8 mouse cellular contexts compared by ENCODE assay signal in the genomic region with DNA sequence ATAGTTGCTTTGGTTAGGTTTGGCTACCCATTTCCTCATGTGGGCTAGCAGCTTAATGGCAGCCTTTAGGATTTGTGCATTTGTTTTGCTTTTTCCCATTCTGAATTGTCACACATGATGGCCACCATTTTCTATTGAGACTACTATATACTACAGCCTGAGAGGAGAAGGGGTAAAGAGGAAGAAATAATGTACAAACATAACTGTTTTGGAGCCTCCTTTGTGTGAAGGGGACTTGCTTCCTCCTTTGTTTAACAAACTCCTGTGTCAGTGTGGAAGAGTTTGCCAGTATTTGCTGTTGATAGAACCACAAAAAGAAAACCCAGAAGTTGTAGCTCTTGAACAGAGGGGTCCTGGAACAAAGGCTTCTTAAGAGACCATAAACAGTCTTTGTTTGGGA. TPM values are rescaled to one million over a fixed set of nuclear protein-coding genes. Genes with fewer than 3 reads are reported as not detected.
DNase-seq lines count a peak whose midpoint lies in the region; ATAC-seq and TF ChIP-seq lines count a peak whose summit lies in the region.
"Had no signal": no experiment of that assay in that cellular context is flagged by ENCODE, and none has a peak within 500 bp of the region (broad histone marks: within the 10 kb centered on the region; RNA-seq: fewer than 3 reads in every experiment).

No protein-coding gene starts in this region.

- peak overlapping the region; percentile 55 for H3K27ac ChIP-seq in liver, embryonic 16.5 days (ENCODE audit: low read length)
- no peak overlapping the region for H3K27ac ChIP-seq in cerebellum, adult 2 months (ENCODE audit: insufficient read depth, low read length)

- H3K4me1 ChIP-seq in E14TG2a.4 (replicated peaks; ENCODE audit: low read depth, low read length): peaks cover 72% of the 10 kb centered on the region
- H3K4me1 ChIP-seq in liver, embryonic 16.5 days (ENCODE audit: control insufficient read depth, low read depth, low read length): peaks cover 22% of the 10 kb centered on the region
- no peaks in the 10 kb centered on the region; the same call in 1 of the 2 replicates for H3K4me1 ChIP-seq in cerebellum, adult 2 months (ENCODE audit: control insufficient read depth, insufficient read depth, low read length)

- no peak overlapping the region; the same call in 1 of the 2 replicates for H3K4me2 ChIP-seq in liver, embryonic 16.5 days (ENCODE audit: low read depth, low read length)

- no peak for TF ChIP-seq CTCF in E14TG2a.4 (conservative IDR thresholded peaks at IDR 0.05; ENCODE audit: low read length)
- TF ChIP-seq CTCF in cerebellum, adult 2 months (IDR thresholded peaks at IDR 0.05; ENCODE audit: borderline replicate concordance, insufficient read depth, low read depth, low read length): no peak

- peak overlapping the region; percentile 99 for H3K4me3 ChIP-seq in E14TG2a.4 (replicated peaks; ENCODE audit: low read length)
- no peak overlapping the region for H3K4me3 ChIP-seq in liver, embryonic 16.5 days (ENCODE audit: low read depth, low read length)
- H3K4me3 ChIP-seq in cerebellum, adult 2 months (replicated peaks; ENCODE audit: insufficient read depth, low read depth, low read length): no peak overlapping the region

- ATAC-seq in granulocyte monocyte progenitor cell, adult 5-6 weeks (replicated peaks; ENCODE audit: poor library complexity, severe bottlenecking): peak; percentile 48
- ATAC-seq in liver, embryonic 16.5 days (ENCODE audit: low read depth): no peak

- no peaks in the 10 kb centered on the region for H3K27me3 ChIP-seq in E14TG2a.4 (ENCODE audit: insufficient read depth, low read length)
- H3K27me3 ChIP-seq in liver, embryonic 16.5 days (ENCODE audit: control insufficient read depth, insufficient read depth, low read depth, low read length): no peaks in the 10 kb centered on the region
- no peaks in the 10 kb centered on the region for H3K27me3 ChIP-seq in cerebellum, adult 2 months (ENCODE audit: control insufficient read depth, insufficient read depth, low read length)

- peaks cover 6% of the 10 kb centered on the region for H3K36me3 ChIP-seq in E14TG2a.4 (ENCODE audit: insufficient read depth, low read length)
- no peaks in the 10 kb centered on the region for H3K36me3 ChIP-seq in liver, embryonic 16.5 days (ENCODE audit: control insufficient read depth, insufficient read depth)

- peak; percentile 43 for DNase-seq in A20 (ENCODE audit: low read depth, low spot score)
- DNase-seq in cerebellum, postnatal 10 days: no peak
- no peak for DNase-seq in cerebellum, adult 2 months
- DNase-seq in kidney, postnatal 14 days: no peak
- DNase-seq: layer of hippocampus, postnatal 36 days had no signal

- no peak for TF ChIP-seq POLR2A in cerebellum, adult 2 months (IDR thresholded peaks at IDR 0.05; ENCODE audit: borderline replicate concordance, insufficient read depth, low read length)

- H3K9me3 ChIP-seq in E14TG2a.4 (ENCODE audit: low read length): no peaks in the 10 kb centered on the region
- no peaks in the 10 kb centered on the region for H3K9me3 ChIP-seq in liver, embryonic 16.5 days (replicated peaks; ENCODE audit: control insufficient read depth, low read length)

- H3K9ac ChIP-seq in liver, embryonic 16.5 days (ENCODE audit: low read depth, low read length): no peak overlapping the region

RNA-seq across cellular contexts. Expression of a gene that starts 2.5 kb away (rescaled TPM):
- total RNA-seq in granulocyte monocyte progenitor cell, adult 5-6 weeks (2014; fragmentation: Nextera tagmentation): 17.4 and 28.4 TPM in 2 replicates
- total RNA-seq in granulocyte monocyte progenitor cell, adult 5-6 weeks (2017): 15.0 and 16.8 TPM in 2 replicates
- 5.5 and 5.6 TPM in 2 replicates for polyA plus RNA-seq in liver, embryonic 16.5 days (2015; fragmentation: Nextera tagmentation; extraction: Ambion mirVana)
- 20.5 and 22.9 TPM in 2 replicates for polyA plus RNA-seq in cerebellum, adult 2 months (2012; rRNA removed)

RNA-seq across cellular contexts. Expression of a gene that starts 13.0 kb away (rescaled TPM):
- not detected in 2 replicates for total RNA-seq in granulocyte monocyte progenitor cell, adult 5-6 weeks (2014; fragmentation: Nextera tagmentation)
- 0.10 TPM in 1 of 2 replicates, not detected in the other for total RNA-seq in granulocyte monocyte progenitor cell, adult 5-6 weeks (2017)
- polyA plus RNA-seq in liver, embryonic 16.5 days (2015; fragmentation: Nextera tagmentation; extraction: Ambion mirVana): not detected in 2 replicates
- polyA plus RNA-seq in cerebellum, adult 2 months (2012; rRNA removed): 0.13 TPM in 1 of 2 replicates, not detected in the other
- total RNA-seq: layer of hippocampus, postnatal 36 days had no signal
